Mouse (Mus musculus) embryonic facial prominence, embryonic 14.5 days (tissue): ENCODE data around the gene Med18. TPM values are rescaled to one million over a fixed set of nuclear protein-coding genes. Genes with fewer than 3 reads are reported as not detected.

Source experiments
- ATAC-seq: fragments of 200-750 bp; cut with Nextera tagmentation; 2 replicates; pipeline ENCODE4 v1.8.0; 2017; ENCODE audit warnings: low read depth, moderate number of reproducible peaks, moderate TSS enrichment
- DNase-seq: peaks from one replicate; pipeline ENCODE4 v3.0.0-alpha.2; 2015; ENCODE audit warnings: low spot score
- H3K27ac ChIP-seq: fragments of 300-500 bp; sonication (generic); replicated peaks from 2 replicates; pipeline ENCODE4 v1.5.1; 2014; ENCODE audit warnings: low read depth, mild to moderate bottlenecking, low read length, moderate library complexity
- H3K27me3 ChIP-seq: fragments of 300-500 bp; sonication (generic); replicated peaks from 2 replicates; pipeline ENCODE4 v1.6.1; 2014; ENCODE audit warnings: low read length; ENCODE audit not compliant: control insufficient read depth, insufficient read depth
- H3K36me3 ChIP-seq: fragments of 300-500 bp; sonication (generic); 2 replicates; pipeline ENCODE4 v1.6.1; 2014; ENCODE audit warnings: low read length, mixed read lengths; ENCODE audit not compliant: control insufficient read depth, insufficient read depth
- H3K4me1 ChIP-seq: fragments of 300-500 bp; sonication (generic); 2 replicates; pipeline ENCODE4 v1.6.1; 2014; ENCODE audit warnings: antibody characterized with exemption, low read length; ENCODE audit not compliant: control insufficient read depth, insufficient read depth
- H3K4me2 ChIP-seq: fragments of 300-500 bp; sonication (generic); 2 replicates; pipeline ENCODE4 v1.6.1; 2014; ENCODE audit warnings: low read depth, mild to moderate bottlenecking, low read length, moderate library complexity, mixed read lengths
- H3K4me3 ChIP-seq: fragments of 300-500 bp; sonication (generic); 2 replicates; pipeline ENCODE4 v1.5.1; 2014; ENCODE audit warnings: low read depth, mild to moderate bottlenecking, low read length
- H3K9ac ChIP-seq: fragments of 300-500 bp; sonication (generic); 2 replicates; pipeline ENCODE4 v1.6.1; 2014; ENCODE audit warnings: low read depth, mild to moderate bottlenecking, low read length, moderate library complexity, mixed read lengths
- H3K9me3 ChIP-seq: fragments of 300-500 bp; sonication (generic); 2 replicates; pipeline ENCODE4 v1.6.1; 2016; ENCODE audit warnings: low read length; ENCODE audit not compliant: control insufficient read depth
- WGBS: fragments of 180-500 bp; shearing (Covaris S2); extraction: QIAGEN DNeasy Blood & Tissue Kit; methylation state at CpG from one replicate; pipeline ENCODE4 v1.1.7; 2014; 5-methylcytosine and 5-hydroxymethylcytosine counted together
- polyA plus RNA-seq: library from polyadenylated mRNA; unstranded; fragments of >200 nt; fragmentation: Nextera tagmentation; extraction: Ambion mirVana; gene quantifications from 2 replicates; pipeline ENCODE4 v1.2.1, GENCODE M21; 2014

The Med18 gene
- polyA plus RNA-seq, 1 experiment from 2014 or later: 6.6 TPM

DNA sequence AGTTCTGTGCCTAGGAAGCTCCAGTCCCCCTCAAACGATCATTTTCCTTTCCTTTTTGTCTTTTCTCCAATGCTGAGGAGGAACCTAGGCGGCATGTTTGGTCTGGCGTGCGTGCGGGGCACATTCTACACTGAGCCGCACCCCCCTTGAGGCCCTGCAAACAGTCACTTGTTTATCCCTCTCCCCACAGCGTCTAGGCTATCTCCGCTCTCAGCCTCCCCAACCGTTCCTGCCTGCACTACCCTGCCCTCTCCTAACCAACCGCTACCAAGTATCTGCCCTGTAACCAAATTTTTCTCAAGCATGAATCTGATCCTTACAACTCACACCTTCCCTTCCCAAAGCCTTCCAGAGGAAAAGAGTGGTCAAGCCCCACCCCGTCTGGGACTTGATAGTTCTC, 39.6 kb upstream of the Med18 start:
- 82% methylated on average over 11 of the region's 11 CpGs for WGBS
- Histone ChIP-seq H3K4me1 (no peaks in the 10 kb centered on the region), H3K9me3 (no peaks in the 10 kb centered on the region), H3K27me3 (no peaks in the 10 kb centered on the region), H3K4me3 (no peak overlapping the region), H3K4me2 (no peak overlapping the region), H3K9ac (no peak overlapping the region), H3K27ac (no peak overlapping the region), H3K36me3 (0 out of 2 replicates have a peak, but pooled peaks cover 16% of the 10 kb centered on the region)
- ATAC-seq (no peak), DNase-seq (no peak)

DNA sequence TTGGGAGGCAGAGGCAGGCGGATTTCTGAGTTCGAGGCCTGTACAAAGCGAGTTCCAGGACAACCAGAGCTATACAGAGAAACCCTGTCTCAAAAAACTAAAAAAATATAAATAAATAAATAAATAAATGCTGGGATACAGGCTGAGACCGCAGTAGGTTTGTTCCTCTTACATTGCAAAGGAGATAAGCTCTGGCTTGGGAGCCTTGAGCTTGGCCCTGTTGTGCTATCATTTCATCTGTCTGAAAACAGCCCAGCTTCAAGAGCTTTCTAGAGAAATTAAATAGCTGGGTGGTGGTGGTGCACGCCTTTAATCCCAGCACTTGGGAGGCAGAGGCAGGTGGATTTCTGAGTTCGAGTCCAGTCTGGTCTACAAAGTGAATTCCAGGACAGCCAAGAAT, 37.9 kb upstream of the Med18 start:
- Histone ChIP-seq H3K36me3 (peaks cover 33% of the 10 kb centered on the region; the same call in 1 of the 2 replicates), H3K9me3 (no peaks in the 10 kb centered on the region), H3K4me2 (no peak overlapping the region), H3K9ac (no peak overlapping the region), H3K27me3 (no peaks in the 10 kb centered on the region), H3K4me3 (no peak overlapping the region), H3K4me1 (no peaks in the 10 kb centered on the region), H3K27ac (no peak overlapping the region)
- no peak for ATAC-seq
- no peak for DNase-seq
- 95% methylated on average over 6 of the region's 6 CpGs for WGBS

DNA sequence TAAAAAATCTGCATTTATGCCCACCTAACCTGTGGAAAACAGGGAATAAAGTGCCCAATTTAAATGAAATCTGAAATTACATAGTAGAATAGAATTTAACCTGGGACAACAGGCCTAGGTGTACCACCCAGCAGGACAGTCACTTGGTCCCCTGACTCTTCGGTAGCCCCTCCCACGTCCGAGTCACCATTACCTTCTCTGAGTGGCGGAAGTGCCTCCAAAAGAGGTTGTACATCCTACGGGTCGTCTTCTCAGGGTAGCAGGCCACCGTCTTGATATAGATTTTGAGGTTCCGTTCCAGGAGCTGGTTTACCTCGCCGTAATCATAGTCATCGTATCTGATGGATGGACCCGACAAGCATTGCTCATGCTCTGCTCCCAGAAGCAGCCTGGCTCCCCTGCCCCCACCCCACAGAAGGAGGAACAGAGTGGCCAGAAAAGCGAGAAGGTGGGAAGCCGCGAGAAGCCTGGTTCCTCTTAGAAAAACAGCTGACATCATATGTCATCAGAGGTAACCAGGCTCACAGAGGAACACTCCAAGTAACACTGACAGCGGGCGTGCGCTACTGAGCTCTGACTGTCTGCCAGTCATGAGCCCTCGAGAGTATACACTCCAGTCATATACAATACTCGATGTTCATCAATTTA, 30.7 kb upstream of the Med18 start:
- no peak overlapping the region for H3K4me3 ChIP-seq
- DNase-seq: no peak
- no peak overlapping the region for H3K4me2 ChIP-seq
- H3K9ac ChIP-seq: no peak overlapping the region
- H3K27ac ChIP-seq: no peak overlapping the region
- 86% methylated on average over 20 of the region's 20 CpGs for WGBS
- H3K4me1 ChIP-seq: no peaks in the 10 kb centered on the region
- ATAC-seq: no peak
- H3K27me3 ChIP-seq: no peaks in the 10 kb centered on the region
- H3K36me3 ChIP-seq: peaks cover 48% of the 10 kb centered on the region; the same call in 1 of the 2 replicates
- no peaks in the 10 kb centered on the region for H3K9me3 ChIP-seq

DNA sequence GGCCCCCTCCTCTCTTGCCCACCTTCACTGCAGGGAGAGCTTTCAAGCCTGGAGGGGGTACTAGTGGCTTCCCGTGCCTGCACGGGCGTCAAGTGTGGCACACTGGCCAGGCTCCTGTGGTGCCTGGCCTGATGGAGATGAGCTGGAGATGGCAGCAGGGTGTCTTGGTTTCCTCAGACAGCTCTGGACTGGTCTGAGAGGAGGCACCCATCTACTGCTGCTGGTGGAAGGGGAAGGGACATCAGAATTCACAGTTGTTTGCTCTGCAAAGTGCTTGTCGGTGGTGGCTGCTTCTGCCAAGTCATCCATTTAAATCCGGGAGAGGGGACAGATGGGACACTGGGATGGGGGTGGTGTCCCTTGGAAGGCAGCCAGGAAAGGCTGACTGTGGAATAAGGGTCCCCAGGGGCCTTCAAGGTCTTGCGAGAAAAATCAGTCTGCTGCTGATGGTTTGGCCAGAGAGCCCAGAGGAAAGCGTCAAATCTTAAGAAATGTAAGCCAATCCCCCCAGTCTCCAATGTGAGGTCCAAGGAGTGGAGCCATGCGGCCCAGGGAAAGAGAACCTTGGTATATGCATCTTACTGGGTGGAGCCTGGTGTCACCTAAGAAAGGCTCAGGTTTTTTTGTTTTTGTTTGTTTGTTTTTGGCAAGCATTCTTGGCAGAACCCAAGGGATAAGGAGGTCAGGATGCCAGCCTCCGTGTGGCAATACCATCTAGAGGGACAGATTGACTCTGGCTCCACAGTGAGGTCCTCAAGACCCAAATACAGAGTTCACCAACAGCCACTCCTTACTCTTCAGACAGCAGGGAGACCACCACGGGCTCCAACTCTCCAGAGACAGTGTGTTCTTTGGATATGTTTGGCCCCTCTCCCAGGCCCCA, 28.7 kb upstream of the Med18 start:
- Histone ChIP-seq H3K4me3 (no peak overlapping the region), H3K4me1 (0 out of 2 replicates have a peak, but pooled peaks cover 2% of the 10 kb centered on the region), H3K36me3 (peaks cover 29% of the 10 kb centered on the region; the same call in 1 of the 2 replicates), H3K27ac (no peak overlapping the region), H3K9ac (no peak overlapping the region), H3K27me3 (no peaks in the 10 kb centered on the region), H3K9me3 (no peaks in the 10 kb centered on the region), H3K4me2 (no peak overlapping the region)
- DNase-seq: peak; percentile 36
- 74% methylated on average over 10 of the region's 10 CpGs for WGBS
- ATAC-seq: no peak

DNA sequence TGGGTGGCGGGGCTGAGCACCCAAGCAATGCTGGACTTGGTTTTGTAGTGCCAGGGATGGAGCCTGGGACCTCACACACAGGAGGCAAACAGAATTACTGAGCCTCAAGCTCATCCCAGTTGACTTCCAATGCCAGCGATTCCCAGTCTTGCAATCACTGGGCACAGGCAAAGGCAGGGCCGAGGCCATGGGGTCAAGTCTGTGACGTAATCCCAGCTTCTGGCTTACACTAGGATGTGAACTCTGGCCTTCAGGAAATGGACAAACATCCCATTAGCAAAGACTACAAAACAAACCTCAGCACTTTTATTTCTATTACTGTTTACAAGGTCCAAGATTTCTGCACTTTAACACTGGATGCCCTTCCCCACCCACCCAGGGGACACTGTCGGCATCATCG, 28.0 kb upstream of the Med18 start:
- Histone ChIP-seq H3K4me2 (no peak overlapping the region), H3K4me3 (no peak overlapping the region), H3K9me3 (no peaks in the 10 kb centered on the region), H3K9ac (no peak overlapping the region), H3K36me3 (peaks cover 22% of the 10 kb centered on the region; the same call in 1 of the 2 replicates), H3K27me3 (no peaks in the 10 kb centered on the region), H3K4me1 (0 out of 2 replicates have a peak, but pooled peaks cover 2% of the 10 kb centered on the region), H3K27ac (no peak overlapping the region)
- no peak for DNase-seq
- 78% methylated on average over 6 of the region's 6 CpGs for WGBS
- no peak for ATAC-seq

DNA sequence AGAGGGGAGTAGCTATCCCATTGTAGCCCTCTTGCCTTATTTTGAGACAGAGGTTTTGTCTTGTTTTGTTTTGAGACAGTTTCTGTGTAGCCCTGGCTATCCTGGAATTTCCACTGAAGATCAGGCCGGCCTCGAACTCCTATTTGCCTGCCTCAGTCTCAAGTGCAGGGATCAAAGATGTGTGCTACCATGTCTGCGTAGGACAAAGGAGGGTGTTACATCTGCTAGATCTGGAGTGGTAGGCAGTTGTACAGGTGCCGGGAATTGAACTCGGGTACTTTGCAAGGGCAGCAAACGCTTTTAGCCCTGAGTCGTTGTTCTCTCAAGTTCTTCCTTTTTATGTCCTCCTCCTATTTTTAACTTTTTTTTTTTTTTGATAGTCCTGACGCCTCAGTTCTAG, 27.3 kb upstream of the Med18 start:
- no peak overlapping the region for H3K27ac ChIP-seq
- no peaks in the 10 kb centered on the region for H3K9me3 ChIP-seq
- H3K36me3 ChIP-seq: peaks cover 15% of the 10 kb centered on the region; the same call in 1 of the 2 replicates
- 89% methylated on average over 8 of the region's 8 CpGs for WGBS
- ATAC-seq: no peak
- H3K4me2 ChIP-seq: no peak overlapping the region
- H3K27me3 ChIP-seq: no peaks in the 10 kb centered on the region
- H3K9ac ChIP-seq: no peak overlapping the region
- H3K4me1 ChIP-seq: 0 out of 2 replicates have a peak, but pooled peaks cover 2% of the 10 kb centered on the region
- no peak overlapping the region for H3K4me3 ChIP-seq
- no peak for DNase-seq

DNA sequence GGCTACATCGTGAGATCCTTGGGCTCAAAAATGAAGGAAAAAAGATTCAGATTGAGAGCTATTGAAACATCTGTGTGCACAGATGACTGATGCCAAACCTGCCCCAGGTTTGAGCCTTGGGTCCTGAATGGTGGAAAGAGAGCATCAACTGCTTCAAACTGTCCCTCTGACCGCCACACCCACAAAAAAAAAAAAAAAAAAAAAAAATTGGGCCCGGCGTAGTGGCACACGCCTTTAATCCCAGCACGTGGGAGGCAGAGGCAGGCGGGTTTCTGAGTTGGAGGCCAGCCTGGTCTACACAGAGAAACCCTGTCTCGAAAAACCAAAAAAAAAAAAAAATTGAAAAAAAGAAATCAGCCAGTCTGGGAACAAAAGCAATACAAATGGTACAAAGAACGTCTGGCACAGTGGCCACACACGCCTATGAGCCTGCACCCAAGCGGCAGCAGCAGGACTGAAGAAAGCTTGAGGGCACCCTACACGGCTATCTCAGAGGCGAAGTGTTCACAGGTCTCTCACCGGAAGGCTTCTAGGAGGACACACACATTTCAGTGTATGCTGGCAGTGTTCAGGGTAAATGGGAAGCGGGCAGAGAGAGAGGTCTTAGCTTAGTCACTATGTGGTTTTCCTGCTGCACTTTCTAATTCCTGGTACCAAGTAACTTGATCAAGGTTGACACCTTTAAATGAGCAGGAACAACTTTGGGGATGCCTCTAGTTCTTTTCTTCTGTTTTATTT, 26.7 kb upstream of the Med18 start:
- H3K4me3 ChIP-seq: no peak overlapping the region
- 0 out of 2 replicates have a peak, but pooled peaks cover 2% of the 10 kb centered on the region for H3K4me1 ChIP-seq
- H3K36me3 ChIP-seq: peaks cover 11% of the 10 kb centered on the region; the same call in 1 of the 2 replicates
- no peaks in the 10 kb centered on the region for H3K27me3 ChIP-seq
- H3K4me2 ChIP-seq: no peak overlapping the region
- DNase-seq (no peak), ATAC-seq (no peak)
- no peak overlapping the region for H3K9ac ChIP-seq
- no peak overlapping the region for H3K27ac ChIP-seq
- 94% methylated on average over 15 of the region's 15 CpGs for WGBS
- H3K9me3 ChIP-seq: no peaks in the 10 kb centered on the region

DNA sequence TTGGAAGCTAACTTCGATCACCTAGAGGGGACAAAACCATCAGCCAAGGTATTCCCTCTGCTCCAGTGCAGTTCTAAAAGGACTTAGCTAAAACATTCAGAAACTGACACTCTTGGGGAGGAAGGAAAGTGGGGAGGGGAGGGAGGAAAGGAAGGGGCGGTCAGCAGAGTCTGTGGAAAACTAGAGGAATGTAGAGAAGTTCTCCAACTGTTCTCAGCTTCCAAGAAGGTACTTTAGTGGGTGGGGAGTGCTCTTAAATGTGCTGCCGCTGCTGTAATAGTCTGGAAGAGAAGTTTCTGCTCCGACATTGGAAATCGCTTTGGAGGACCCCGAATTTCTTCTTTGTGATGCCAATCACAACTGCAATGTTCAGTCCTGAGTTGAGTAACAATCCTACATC, 25.3 kb upstream of the Med18 start:
- WGBS: 76% methylated on average over 6 of the region's 6 CpGs
- H3K9ac ChIP-seq: no peak overlapping the region
- H3K36me3 ChIP-seq: peaks cover 5% of the 10 kb centered on the region; the same call in 1 of the 2 replicates
- H3K4me2 ChIP-seq: no peak overlapping the region
- no peak overlapping the region for H3K4me3 ChIP-seq
- no peak for DNase-seq
- 0 out of 2 replicates have a peak, but pooled peaks cover 2% of the 10 kb centered on the region for H3K4me1 ChIP-seq
- no peak overlapping the region for H3K27ac ChIP-seq
- ATAC-seq: no peak
- no peaks in the 10 kb centered on the region for H3K9me3 ChIP-seq
- no peaks in the 10 kb centered on the region for H3K27me3 ChIP-seq
